Mouse (Mus musculus): Measurements from ENCODE around the gene Samm50. TPM values are rescaled to one million over a fixed set of nuclear protein-coding genes. Genes with fewer than 3 reads are reported as not detected.

The Samm50 gene
- polyA plus RNA-seq, 1 experiment from 2014 or later = 147 TPM

- TF ChIP-seq CTCF (IDR thresholded peaks at IDR 0.05; ENCODE audit: low read depth) = no peak
- WGBS = 36% methylated on average over 11 of the region's 11 CpGs
- Histone ChIP-seq H3K36me3 (ENCODE audit: insufficient read depth, low read length) (no peaks in the 10 kb centered on the region), H3K9ac (ENCODE audit: low read depth, low read length) (no peak overlapping the region), H3K27me3 (ENCODE audit: insufficient read depth, low read length) (no peaks in the 10 kb centered on the region), H3K27ac (no peak overlapping the region), H3K4me3 (replicated peaks; ENCODE audit: low read depth, low read length) (no peak overlapping the region), H3K4me2 (ENCODE audit: low read length) (no peak overlapping the region), H3K9me3 (replicated peaks; ENCODE audit: low read length) (no peaks in the 10 kb centered on the region), H3K4me1 (replicated peaks; ENCODE audit: insufficient read depth, low read length) (no peaks in the 10 kb centered on the region)
- ATAC-seq (replicated peaks; ENCODE audit: low FRiP score, low read depth) (no peak), DNase-seq (ENCODE audit: low spot score) (no peak)
Measured at GRCm38 (mm10) chr15:84253757-84254156, 61.7 kb downstream of the Samm50 start.

- no peak for ATAC-seq (replicated peaks; ENCODE audit: low FRiP score, low read depth)
- Histone ChIP-seq H3K9ac (ENCODE audit: low read depth, low read length) (no peak overlapping the region), H3K36me3 (ENCODE audit: insufficient read depth, low read length) (no peaks in the 10 kb centered on the region), H3K27ac (no peak overlapping the region), H3K27me3 (ENCODE audit: insufficient read depth, low read length) (no peaks in the 10 kb centered on the region), H3K9me3 (replicated peaks; ENCODE audit: low read length) (no peaks in the 10 kb centered on the region), H3K4me2 (ENCODE audit: low read length) (no peak overlapping the region), H3K4me3 (replicated peaks; ENCODE audit: low read depth, low read length) (no peak overlapping the region), H3K4me1 (replicated peaks; ENCODE audit: insufficient read depth, low read length) (no peaks in the 10 kb centered on the region)
- no peak for DNase-seq (ENCODE audit: low spot score)
- 80% methylated on average over 8 of the region's 8 CpGs for WGBS
- no peak for TF ChIP-seq CTCF (IDR thresholded peaks at IDR 0.05; ENCODE audit: low read depth)
Measured at GRCm38 (mm10) chr15:84254387-84254786, 62.3 kb downstream of the Samm50 start.

- H3K36me3 ChIP-seq (ENCODE audit: insufficient read depth, low read length) = no peaks in the 10 kb centered on the region
- no peak overlapping the region for H3K9ac ChIP-seq (ENCODE audit: low read depth, low read length)
- no peak overlapping the region for H3K4me2 ChIP-seq (ENCODE audit: low read length)
- TF ChIP-seq CTCF (IDR thresholded peaks at IDR 0.05; ENCODE audit: low read depth) = no peak
- 82% methylated on average over 12 of the region's 12 CpGs for WGBS
- no peak for ATAC-seq (replicated peaks; ENCODE audit: low FRiP score, low read depth)
- DNase-seq (ENCODE audit: low spot score) = no peak
- H3K4me1 ChIP-seq (replicated peaks; ENCODE audit: insufficient read depth, low read length) = 0 out of 2 replicates have a peak, but pooled peaks cover 5% of the 10 kb centered on the region
- H3K27ac ChIP-seq = no peak overlapping the region
- H3K4me3 ChIP-seq (replicated peaks; ENCODE audit: low read depth, low read length) = no peak overlapping the region
- H3K9me3 ChIP-seq (replicated peaks; ENCODE audit: low read length) = no peaks in the 10 kb centered on the region
- no peaks in the 10 kb centered on the region for H3K27me3 ChIP-seq (ENCODE audit: insufficient read depth, low read length)
Measured at GRCm38 (mm10) chr15:84256254-84256850, 64.3 kb downstream of the Samm50 start.

DNA sequence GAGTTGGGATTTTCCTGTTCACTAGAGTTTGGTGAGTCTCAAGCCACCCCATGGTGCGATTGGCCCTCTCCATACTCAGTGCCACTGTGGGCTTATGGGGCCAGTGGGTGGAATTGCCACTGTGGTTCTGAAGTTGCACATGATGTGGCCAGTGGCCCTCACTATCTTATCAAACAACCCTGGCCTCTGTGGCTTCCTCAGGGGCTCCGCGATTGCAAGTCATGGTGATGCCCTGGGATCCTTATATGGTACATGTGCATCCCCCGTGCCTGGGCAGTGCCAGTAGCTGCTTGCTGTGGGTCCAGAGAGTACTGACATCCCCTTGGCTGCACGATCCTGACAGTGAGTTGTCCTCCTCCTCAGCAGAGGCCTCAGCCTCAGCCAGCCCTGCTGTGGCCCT, 64.8 kb downstream of the Samm50 start:
- no peak for TF ChIP-seq CTCF (IDR thresholded peaks at IDR 0.05; ENCODE audit: low read depth)
- no peak overlapping the region for H3K4me2 ChIP-seq (ENCODE audit: low read length)
- DNase-seq (ENCODE audit: low spot score) = no peak
- H3K36me3 ChIP-seq (ENCODE audit: insufficient read depth, low read length) = no peaks in the 10 kb centered on the region
- no peak overlapping the region for H3K9ac ChIP-seq (ENCODE audit: low read depth, low read length)
- no peaks in the 10 kb centered on the region for H3K27me3 ChIP-seq (ENCODE audit: insufficient read depth, low read length)
- H3K4me3 ChIP-seq (replicated peaks; ENCODE audit: low read depth, low read length) = no peak overlapping the region
- no peak overlapping the region for H3K27ac ChIP-seq
- ATAC-seq (replicated peaks; ENCODE audit: low FRiP score, low read depth) = no peak
- H3K9me3 ChIP-seq (replicated peaks; ENCODE audit: low read length) = no peaks in the 10 kb centered on the region
- 0 out of 2 replicates have a peak, but pooled peaks cover 5% of the 10 kb centered on the region for H3K4me1 ChIP-seq (replicated peaks; ENCODE audit: insufficient read depth, low read length)
- 76% methylated on average over 5 of the region's 5 CpGs for WGBS

- Histone ChIP-seq H3K4me1 (replicated peaks; ENCODE audit: insufficient read depth, low read length) (0 out of 2 replicates have a peak, but pooled peaks cover 5% of the 10 kb centered on the region), H3K4me2 (ENCODE audit: low read length) (no peak overlapping the region), H3K27ac (no peak overlapping the region), H3K36me3 (ENCODE audit: insufficient read depth, low read length) (no peaks in the 10 kb centered on the region), H3K4me3 (replicated peaks; ENCODE audit: low read depth, low read length) (no peak overlapping the region), H3K9ac (ENCODE audit: low read depth, low read length) (no peak overlapping the region), H3K27me3 (ENCODE audit: insufficient read depth, low read length) (no peaks in the 10 kb centered on the region), H3K9me3 (replicated peaks; ENCODE audit: low read length) (no peaks in the 10 kb centered on the region)
- WGBS = 76% methylated on average over 9 of the region's 9 CpGs
- DNase-seq (ENCODE audit: low spot score) (no peak), ATAC-seq (replicated peaks; ENCODE audit: low FRiP score, low read depth) (no peak)
- no peak for TF ChIP-seq CTCF (IDR thresholded peaks at IDR 0.05; ENCODE audit: low read depth)
Measured at GRCm38 (mm10) chr15:84258602-84259355, 66.7 kb downstream of the Samm50 start.

- peak overlapping the region; percentile 25; the same call in 1 of the 2 replicates for H3K4me2 ChIP-seq (ENCODE audit: low read length)
- peak; percentile 42; the same call in 1 of the 2 replicates for ATAC-seq (replicated peaks; ENCODE audit: low FRiP score, low read depth)
Measured at GRCm38 (mm10) chr15:84260123-84260822, 68.2 kb downstream of the Samm50 start.

More at GRCm38 (mm10) chr15:84260123-84260822, 68.2 kb downstream of the Samm50 start:
- 29% methylated on average over 22 of the region's 22 CpGs for WGBS
- peak; percentile 88 for TF ChIP-seq CTCF (IDR thresholded peaks at IDR 0.05; ENCODE audit: low read depth)
- DNase-seq (ENCODE audit: low spot score) = peak; percentile 89
- Histone ChIP-seq H3K9ac (ENCODE audit: low read depth, low read length) (no peak overlapping the region), H3K4me3 (replicated peaks; ENCODE audit: low read depth, low read length) (no peak overlapping the region), H3K9me3 (replicated peaks; ENCODE audit: low read length) (no peaks in the 10 kb centered on the region), H3K27me3 (ENCODE audit: insufficient read depth, low read length) (no peaks in the 10 kb centered on the region), H3K27ac (no peak overlapping the region), H3K36me3 (ENCODE audit: insufficient read depth, low read length) (no peaks in the 10 kb centered on the region), H3K4me1 (replicated peaks; ENCODE audit: insufficient read depth, low read length) (0 out of 2 replicates have a peak, but pooled peaks cover 5% of the 10 kb centered on the region)
